Mouse (Mus musculus) intestine, postnatal 0 days (tissue): Measurements from ENCODE around the gene Lmtk2. TPM values are rescaled to one million over a fixed set of nuclear protein-coding genes. Genes with fewer than 3 reads are reported as not detected.

Experiments
- ATAC-seq: fragments of 200-750 bp; cut with Nextera tagmentation; 2 replicates; pipeline ENCODE4 v1.8.0; 2017; ENCODE audit warnings: mild to moderate bottlenecking, moderate TSS enrichment, moderate library complexity
- H3K27ac ChIP-seq: fragments of 300-500 bp; sonication (generic); 2 replicates; pipeline ENCODE4 v1.5.1; 2014; ENCODE audit warnings: mild to moderate bottlenecking, low read depth, low read length, moderate library complexity
- H3K27me3 ChIP-seq: fragments of 300-500 bp; sonication (generic); replicated peaks from 2 replicates; pipeline ENCODE4 v1.6.1; 2014; ENCODE audit warnings: low read length, mixed read lengths; ENCODE audit not compliant: control insufficient read depth, insufficient read depth
- H3K36me3 ChIP-seq: fragments of 300-500 bp; sonication (generic); 2 replicates; pipeline ENCODE4 v1.6.1; 2014; ENCODE audit warnings: mild to moderate bottlenecking, moderate library complexity; ENCODE audit not compliant: control insufficient read depth, insufficient read depth
- H3K4me1 ChIP-seq: fragments of 300-500 bp; sonication (generic); replicated peaks from 2 replicates; pipeline ENCODE4 v1.6.1; 2014; ENCODE audit warnings: antibody characterized with exemption, low read length, mixed read lengths; ENCODE audit not compliant: control insufficient read depth, insufficient read depth
- H3K4me2 ChIP-seq: fragments of 300-500 bp; sonication (generic); replicated peaks from 2 replicates; pipeline ENCODE4 v1.6.1; 2014; ENCODE audit warnings: low read depth, mild to moderate bottlenecking, moderate library complexity
- H3K4me3 ChIP-seq: fragments of 300-500 bp; sonication (generic); 2 replicates; pipeline ENCODE4 v1.5.1; 2014; ENCODE audit warnings: low read depth, low read length
- H3K9ac ChIP-seq: fragments of 300-500 bp; sonication (generic); 2 replicates; pipeline ENCODE4 v1.6.1; 2014; ENCODE audit warnings: mild to moderate bottlenecking, low read depth, low read length
- H3K9me3 ChIP-seq: fragments of 300-500 bp; sonication (generic); 2 replicates; pipeline ENCODE4 v1.6.1; 2016; ENCODE audit warnings: mixed run types; ENCODE audit not compliant: control insufficient read depth
- CTCF ChIP-seq: sonication (generic); IDR thresholded peaks from 2 replicates; pipeline ENCODE4 v1.5.1; 2016; ENCODE audit warnings: low read depth, mild to moderate bottlenecking, control low read depth, antibody characterized with exemption, moderate library complexity
- WGBS: fragments of 180-500 bp; shearing (Covaris S2); extraction: QIAGEN DNeasy Blood & Tissue Kit; methylation state at CpG from one replicate; pipeline ENCODE4 v1.1.7; 2014; 5-methylcytosine and 5-hydroxymethylcytosine counted together
- polyA plus RNA-seq: library from polyadenylated mRNA; unstranded; fragments of >200 nt; fragmentation: Nextera tagmentation; extraction: Ambion mirVana; gene quantifications from 2 replicates; pipeline ENCODE4 v1.2.1, GENCODE M21; 2015

The Lmtk2 gene
- polyA plus RNA-seq, 1 experiment from 2014 or later, result 4.9 TPM

GRCm38 (mm10) chr5:144125979-144126755 lies 25.9 kb downstream of the Lmtk2 start:
- no peak overlapping the region for H3K4me2 ChIP-seq
- no peaks in the 10 kb centered on the region for H3K9me3 ChIP-seq
- peaks cover 21% of the 10 kb centered on the region; the same call in 1 of the 2 replicates for H3K36me3 ChIP-seq
- H3K27me3 ChIP-seq, result no peaks in the 10 kb centered on the region
- no peak overlapping the region for H3K9ac ChIP-seq
- no peak for ATAC-seq
- H3K4me3 ChIP-seq, result no peak overlapping the region
- TF ChIP-seq CTCF, result no peak
- H3K4me1 ChIP-seq, result no peaks in the 10 kb centered on the region
- whole genome bisulfite sequencing, result 87% methylated on average over 9 of the region's 9 CpGs
- no peak overlapping the region for H3K27ac ChIP-seq

- 93% methylated on average over 5 of the region's 5 CpGs for WGBS
- Histone ChIP-seq H3K9ac (no peak overlapping the region), H3K4me3 (no peak overlapping the region), H3K4me2 (no peak overlapping the region), H3K4me1 (no peaks in the 10 kb centered on the region), H3K27ac (no peak overlapping the region), H3K27me3 (no peaks in the 10 kb centered on the region), H3K9me3 (no peaks in the 10 kb centered on the region), H3K36me3 (peaks cover 39% of the 10 kb centered on the region)
- peak; percentile 46 for TF ChIP-seq CTCF
- no peak for ATAC-seq
Observed at GRCm38 (mm10) chr5:144143531-144143930, 43.3 kb downstream of the Lmtk2 start.

GRCm38 (mm10) chr5:144146898-144147297 lies 46.7 kb downstream of the Lmtk2 start:
- Histone ChIP-seq H3K4me3 (no peak overlapping the region), H3K4me1 (no peaks in the 10 kb centered on the region), H3K9me3 (no peaks in the 10 kb centered on the region), H3K9ac (no peak overlapping the region), H3K36me3 (peaks cover 56% of the 10 kb centered on the region), H3K27ac (no peak overlapping the region), H3K4me2 (no peak overlapping the region), H3K27me3 (no peaks in the 10 kb centered on the region)
- ATAC-seq, result no peak
- TF ChIP-seq CTCF, result no peak

- peaks cover 46% of the 10 kb centered on the region for H3K36me3 ChIP-seq
- H3K9ac ChIP-seq, result no peak overlapping the region
- H3K27ac ChIP-seq, result no peak overlapping the region
- no peak for ATAC-seq
- no peaks in the 10 kb centered on the region for H3K27me3 ChIP-seq
- no peak for TF ChIP-seq CTCF
- H3K4me2 ChIP-seq, result no peak overlapping the region
- no peaks in the 10 kb centered on the region for H3K9me3 ChIP-seq
- 97% methylated on average over 4 of the region's 4 CpGs for WGBS
- no peak overlapping the region for H3K4me3 ChIP-seq
- no peaks in the 10 kb centered on the region for H3K4me1 ChIP-seq
Observed at GRCm38 (mm10) chr5:144149530-144149929, 49.3 kb downstream of the Lmtk2 start.

- 80% methylated on average over 4 of the region's 4 CpGs for WGBS
- no peak for TF ChIP-seq CTCF
- H3K4me1 ChIP-seq, result no peaks in the 10 kb centered on the region
- no peaks in the 10 kb centered on the region for H3K9me3 ChIP-seq
- no peak for ATAC-seq
- H3K4me2 ChIP-seq, result no peak overlapping the region
- no peak overlapping the region for H3K4me3 ChIP-seq
- no peak overlapping the region for H3K9ac ChIP-seq
- H3K36me3 ChIP-seq, result peaks cover 37% of the 10 kb centered on the region
- no peak overlapping the region for H3K27ac ChIP-seq
- no peaks in the 10 kb centered on the region for H3K27me3 ChIP-seq
Observed at GRCm38 (mm10) chr5:144151270-144151669, 51.0 kb downstream of the Lmtk2 start.

GRCm38 (mm10) chr5:144154528-144154927 lies 54.3 kb downstream of the Lmtk2 start:
- WGBS, result 26% methylated on average over 7 of the region's 7 CpGs
- no peak overlapping the region for H3K4me2 ChIP-seq
- H3K9me3 ChIP-seq, result no peaks in the 10 kb centered on the region
- H3K9ac ChIP-seq, result no peak overlapping the region
- no peak overlapping the region for H3K27ac ChIP-seq
- peaks cover 35% of the 10 kb centered on the region for H3K36me3 ChIP-seq
- no peak overlapping the region for H3K4me3 ChIP-seq
- no peak for ATAC-seq
- H3K4me1 ChIP-seq, result peaks cover 6% of the 10 kb centered on the region; the same call in 1 of the 2 replicates
- peak; percentile 87 for TF ChIP-seq CTCF
- H3K27me3 ChIP-seq, result no peaks in the 10 kb centered on the region
